Mouse (Mus musculus) heart, embryonic 12.5 days (tissue): Measurements from ENCODE around the gene Fam98c. TPM values are rescaled to one million over a fixed set of nuclear protein-coding genes. Genes with fewer than 3 reads are reported as not detected.

ENCODE experiments used
- polyA plus RNA-seq: library from polyadenylated mRNA; unstranded; fragments of >200 nt; fragmentation: Nextera tagmentation; extraction: Ambion mirVana; gene quantifications from 2 replicates; pipeline ENCODE4 v1.2.1, GENCODE M21; 2016

Fam98c gene
- polyA plus RNA-seq, 1 experiment from 2014 or later: 13.5 TPM

Other genes starting within 250 kb of the Fam98c start
- 317 and 318 TPM in 2 replicates for gene Actn4, start 193.9 kb downstream of the Fam98c start, polyA plus RNA-seq
- 254 and 255 TPM in 2 replicates for gene Eif3k, start 174.4 kb downstream of the Fam98c start, polyA plus RNA-seq
- 5.8 and 6.5 TPM in 2 replicates for gene Map4k1, start 174.2 kb downstream of the Fam98c start, polyA plus RNA-seq
- gene Ryr1, start 31.1 kb downstream of the Fam98c start, polyA plus RNA-seq: 0.14 and 0.24 TPM in 2 replicates
- gene Rasgrp4, start 21.4 kb downstream of the Fam98c start, polyA plus RNA-seq: 0.71 and 0.95 TPM in 2 replicates
- 0.21 and 0.41 TPM in 2 replicates for gene Ggn, start 14.0 kb upstream of the Fam98c start, polyA plus RNA-seq
- 1.6 and 2.1 TPM in 2 replicates for gene Spred3, start 14.2 kb upstream of the Fam98c start, polyA plus RNA-seq
- 221 and 225 TPM in 2 replicates for gene Psmd8, start 24.5 kb upstream of the Fam98c start, polyA plus RNA-seq
- gene Catsperg1, start 57.8 kb upstream of the Fam98c start, polyA plus RNA-seq: 0.38 and 0.44 TPM in 2 replicates
- gene Kcnk6, start 76.3 kb upstream of the Fam98c start, polyA plus RNA-seq: 3.4 and 4.3 TPM in 2 replicates
- 99.4 and 104 TPM in 2 replicates for gene Yif1b, start 82.1 kb upstream of the Fam98c start, polyA plus RNA-seq
- 9.2 and 11.7 TPM in 2 replicates for gene 2200002D01Rik, start 92.2 kb upstream of the Fam98c start, polyA plus RNA-seq
- 87.7 and 90.4 TPM in 2 replicates for gene Spint2, start 125.7 kb upstream of the Fam98c start, polyA plus RNA-seq
- gene Ppp1r14a, start 133.1 kb upstream of the Fam98c start, polyA plus RNA-seq: 13.2 and 13.9 TPM in 2 replicates
- gene Dpf1, start 147.7 kb upstream of the Fam98c start, polyA plus RNA-seq: 2.2 TPM in 2 replicates